Mouse (Mus musculus) testis, adult 2 months (tissue): Measurements from ENCODE around the gene Oip5.

Experiments
- CTCF ChIP-seq: fragments of 200-500 bp; IDR thresholded peaks from 2 replicates; pipeline ENCODE4 v1.5.1; 2012; ENCODE audit warnings: low read depth, mild to moderate bottlenecking, inconsistent platforms, low read length, moderate library complexity; ENCODE audit not compliant: control insufficient read depth, insufficient read depth, insufficient replicate concordance
- POLR2A ChIP-seq: fragments of 200-500 bp; IDR thresholded peaks from 2 replicates; pipeline ENCODE4 v1.6.1; 2012; ENCODE audit warnings: low read depth, mild to moderate bottlenecking, inconsistent platforms, low read length, moderate library complexity; ENCODE audit not compliant: control insufficient read depth

DNA sequence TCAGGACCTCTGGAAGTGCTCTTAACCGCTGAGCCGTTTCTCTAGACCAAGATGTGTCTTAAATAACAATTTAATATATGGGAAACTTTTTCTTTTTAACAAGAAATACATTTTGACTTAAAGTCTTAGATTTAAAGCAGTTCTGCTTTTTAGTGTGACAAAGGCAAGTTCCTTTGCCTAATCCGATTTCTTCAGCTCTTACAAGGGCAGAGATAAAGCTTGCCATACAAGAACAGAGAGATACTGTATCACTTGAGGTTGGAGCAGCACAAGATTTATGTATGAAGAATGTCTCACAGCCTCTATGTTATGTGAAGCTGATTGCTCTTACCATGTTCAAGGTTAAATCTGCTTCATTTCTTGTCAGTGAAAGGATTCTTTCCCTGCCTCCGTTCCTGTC is 53.0 kb downstream of the Oip5 start:
- TF ChIP-seq CTCF, result no peak
- no peak for TF ChIP-seq POLR2A
